Mouse (Mus musculus) bone marrow macrophage, adult 2 months (primary cell): ENCODE results near the gene Ercc4.

Source experiments
- CTCF ChIP-seq: IDR thresholded peaks from 2 replicates; pipeline ENCODE4 v1.5.1; 2012; ENCODE audit warnings: low read depth, mild to moderate bottlenecking, low read length, moderate library complexity
- POLR2A ChIP-seq: IDR thresholded peaks from 2 replicates; pipeline ENCODE4 v1.6.1; 2012; ENCODE audit warnings: mild to moderate bottlenecking, low read depth, low read length, borderline replicate concordance

DNA sequence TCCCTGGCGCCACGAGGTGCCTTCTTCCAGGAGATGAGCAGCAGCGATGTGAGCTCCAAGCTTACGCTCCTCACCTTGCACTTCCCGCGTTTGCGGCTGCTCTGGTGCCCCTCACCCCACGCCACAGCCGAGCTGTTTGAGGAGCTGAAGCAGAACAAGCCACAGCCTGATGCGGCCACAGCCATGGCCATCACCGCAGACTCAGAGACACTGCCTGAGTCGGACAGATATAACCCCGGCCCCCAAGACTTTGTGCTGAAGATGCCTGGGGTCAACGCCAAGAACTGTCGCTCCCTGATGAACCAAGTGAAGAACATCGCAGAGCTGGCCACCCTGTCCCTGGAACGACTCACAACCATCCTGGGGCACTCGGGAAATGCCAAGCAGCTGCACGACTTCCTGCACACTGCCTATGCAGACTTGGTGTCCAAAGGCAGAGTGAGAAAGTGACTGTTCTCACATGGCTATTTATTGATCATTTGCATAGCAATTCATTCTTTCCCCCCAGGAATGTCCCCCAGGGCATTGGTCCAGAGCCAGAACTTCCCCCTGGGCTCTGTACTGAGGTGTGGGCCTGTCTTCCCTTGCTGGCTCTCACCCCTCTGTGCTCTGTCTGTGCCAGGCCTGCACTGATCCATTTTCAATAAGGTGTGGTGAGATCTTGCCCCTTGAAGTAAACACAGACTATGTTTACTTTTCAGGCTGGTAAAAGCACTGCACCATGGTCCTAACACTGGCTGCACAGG lies 38.5 kb downstream of the Ercc4 start:
- TF ChIP-seq CTCF (no peak), POLR2A (no peak)
